Mouse (Mus musculus): ENCODE results near the gene Gzmc. TPM values are rescaled to one million over a fixed set of nuclear protein-coding genes. Genes with fewer than 3 reads are reported as not detected.

Gzmc gene
- polyA plus RNA-seq, 1 experiment: not detected

Other genes with a start within 250 kb of the Gzmc start
- not detected in 2 replicates for gene Mcpt1, start 216.7 kb downstream of the Gzmc start, polyA plus RNA-seq (2012; ENCODE audit: insufficient read depth, insufficient read length, missing spikeins)
- gene Mcpt9, start 204.2 kb downstream of the Gzmc start, polyA plus RNA-seq (2012; ENCODE audit: insufficient read depth, insufficient read length, missing spikeins): not detected in 2 replicates
- not detected in 2 replicates for gene Mcpt2, start 192.6 kb downstream of the Gzmc start, polyA plus RNA-seq (2012; ENCODE audit: insufficient read depth, insufficient read length, missing spikeins)
- gene Mcpt4, start 172.3 kb downstream of the Gzmc start, polyA plus RNA-seq (2012; ENCODE audit: insufficient read depth, insufficient read length, missing spikeins): 8.2 and 8.8 TPM in 2 replicates
- gene Mcpt8, start 149.4 kb downstream of the Gzmc start, polyA plus RNA-seq (2012; ENCODE audit: insufficient read depth, insufficient read length, missing spikeins): not detected in 2 replicates
- not detected in 2 replicates for gene Ctsg, start 132.1 kb downstream of the Gzmc start, polyA plus RNA-seq (2012; ENCODE audit: insufficient read depth, insufficient read length, missing spikeins)
- gene Gzme, start 114.0 kb downstream of the Gzmc start, polyA plus RNA-seq (2012; ENCODE audit: insufficient read depth, insufficient read length, missing spikeins): not detected in 2 replicates
- gene Gzmd, start 102.0 kb downstream of the Gzmc start, polyA plus RNA-seq (2012; ENCODE audit: insufficient read depth, insufficient read length, missing spikeins): not detected in 2 replicates
- gene Gzmg, start 75.1 kb downstream of the Gzmc start, polyA plus RNA-seq (2012; ENCODE audit: insufficient read depth, insufficient read length, missing spikeins): not detected in 2 replicates
- gene Gzmn, start 60.1 kb downstream of the Gzmc start, polyA plus RNA-seq (2012; ENCODE audit: insufficient read depth, insufficient read length, missing spikeins): not detected in 2 replicates
- gene Gzmf, start 23.2 kb downstream of the Gzmc start, polyA plus RNA-seq (2012; ENCODE audit: insufficient read depth, insufficient read length, missing spikeins): not detected in 2 replicates
- not detected in 2 replicates for gene Gzmb, start 27.6 kb upstream of the Gzmc start, polyA plus RNA-seq (2012; ENCODE audit: insufficient read depth, insufficient read length, missing spikeins)
- not detected in 2 replicates for gene Atp12a, start 130.4 kb upstream of the Gzmc start, polyA plus RNA-seq (2012; ENCODE audit: insufficient read depth, insufficient read length, missing spikeins)
- gene Rnf17, start 167.9 kb upstream of the Gzmc start, polyA plus RNA-seq (2012; ENCODE audit: insufficient read depth, insufficient read length, missing spikeins): not detected in 2 replicates